Mouse (Mus musculus) gastrocnemius, postnatal 10 days (tissue): ENCODE results near the gene Trim62. TPM values are rescaled to one million over a fixed set of nuclear protein-coding genes. Genes with fewer than 3 reads are reported as not detected.
A peak's percentile ranks its signal among the peaks of the same experiment; 100 is the strongest.

Experiments used
- DNase-seq: peaks from one replicate; pipeline ENCODE4 v3.0.0; 2021; ENCODE audit warnings: mixed read lengths
- long read RNA-seq, 2 experiments: library from polyadenylated mRNA; stranded (forward); transcript quantifications; one replicate each; pipeline ENCODE4 v2.0.0; 2021
- total RNA-seq, 2 experiments: library from RNA; stranded (reverse); gene quantifications; 2 replicates each; pipeline ENCODE4 v1.2.3; 2021

The Trim62 gene
- 1 to 10 TPM; 1.7 to 2.3 TPM for total RNA-seq
- long read RNA-seq, experiment 1, transcript Trim62-201 (5 exons, 3,752 nt), result major isoform, 8 of 8 reads
- long read RNA-seq, experiment 1, partial matches to known transcripts, result 0 of 8 reads
- long read RNA-seq, experiment 1, other reads (novel, unspliced or antisense), result 0 of 8 reads
- long read RNA-seq, experiment 2, transcript Trim62-201 (5 exons, 3,752 nt), result major isoform, 6 of 8 reads
- long read RNA-seq, experiment 2, partial matches to known transcripts, result 0 of 8 reads
- long read RNA-seq, experiment 2, other reads (novel, unspliced or antisense), result 2 of 8 reads

- DNase-seq, result peak; percentile 82
These were observed at the start of gene Trim62 for GRCm38 (mm10) chr4:128883379-128883781. Gene Trim62 (plus strand): TSS chr4:128883580.

GRCm38 (mm10) chr4:128838202-128838601, 45.2 kb upstream of the Trim62 start:
- no peak for DNase-seq

GRCm38 (mm10) chr4:128839811-128840738, 43.3 kb upstream of the Trim62 start:
- peak; percentile 14 for DNase-seq

GRCm38 (mm10) chr4:128841259-128841658, 42.1 kb upstream of the Trim62 start:
- DNase-seq, result no peak

- DNase-seq, result no peak
These were observed 38.8 kb upstream of the Trim62 start for GRCm38 (mm10) chr4:128844566-128844965.

GRCm38 (mm10) chr4:128845367-128845973, 37.9 kb upstream of the Trim62 start:
- no peak for DNase-seq

GRCm38 (mm10) chr4:128848961-128849360, 34.4 kb upstream of the Trim62 start:
- no peak for DNase-seq

- DNase-seq, result no peak
These were observed 33.7 kb upstream of the Trim62 start for GRCm38 (mm10) chr4:128849686-128850085.

GRCm38 (mm10) chr4:128852266-128852887, 31.0 kb upstream of the Trim62 start:
- no peak for DNase-seq

- DNase-seq, result no peak
These were observed 30.3 kb upstream of the Trim62 start for GRCm38 (mm10) chr4:128853117-128853516.

- DNase-seq, result peak; percentile 20
These were observed 27.8 kb upstream of the Trim62 start for GRCm38 (mm10) chr4:128855613-128856040.

- DNase-seq, result no peak
These were observed 26.2 kb upstream of the Trim62 start for GRCm38 (mm10) chr4:128857212-128857611.

GRCm38 (mm10) chr4:128858226-128858625, 25.2 kb upstream of the Trim62 start:
- peak; percentile 65 for DNase-seq

GRCm38 (mm10) chr4:128858878-128859277, 24.5 kb upstream of the Trim62 start:
- no peak for DNase-seq

GRCm38 (mm10) chr4:128872992-128873391, 10.4 kb upstream of the Trim62 start:
- no peak for DNase-seq

GRCm38 (mm10) chr4:128874062-128874461, 9.3 kb upstream of the Trim62 start:
- no peak for DNase-seq

GRCm38 (mm10) chr4:128875439-128875838, 7.9 kb upstream of the Trim62 start:
- DNase-seq, result no peak

- DNase-seq, result no peak
These were observed 5.9 kb upstream of the Trim62 start for GRCm38 (mm10) chr4:128877520-128877919.

- DNase-seq, result no peak
These were observed 4.4 kb upstream of the Trim62 start for GRCm38 (mm10) chr4:128878901-128879491.

- peak; percentile 52 for DNase-seq
These were observed 676 bp downstream of the Trim62 start for GRCm38 (mm10) chr4:128883801-128884710.

- no peak for DNase-seq
These were observed 1.3 kb downstream of the Trim62 start for GRCm38 (mm10) chr4:128884711-128885095.
